Mouse (Mus musculus) B cell, adult 2 months (primary cell): ENCODE data around the gene Gm26566.
"Not testable (repeated sequence)": the region's sequence is repeated elsewhere in the genome, so short reads cannot be mapped to it uniquely, and the experiment has no call there.

Experiments used
- DNase-seq, 2 experiments: peaks; one replicate each; pipeline ENCODE4 v3.0.0; 2022

Gene Gm26566

DNA sequence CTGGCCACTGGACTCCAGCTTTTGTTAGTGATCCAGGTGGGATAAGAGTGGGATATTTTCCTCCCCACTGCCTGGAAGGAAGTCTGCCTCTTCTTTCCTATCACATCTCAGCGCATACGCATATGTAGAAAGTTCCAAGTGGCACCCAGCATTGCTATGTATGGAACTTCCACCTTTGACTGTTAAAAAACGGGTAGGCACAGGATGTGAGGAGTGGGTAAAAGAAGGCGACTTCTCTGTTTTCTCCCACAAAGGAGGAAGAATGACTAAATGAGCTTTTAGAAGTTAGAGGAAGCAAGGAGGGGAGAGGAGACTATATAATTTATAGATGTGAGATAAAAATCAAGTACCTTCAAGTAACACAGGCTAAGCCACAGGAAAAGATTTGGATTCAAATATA, 19.8 kb downstream of the Gm26566 start:
- no peak for DNase-seq

DNA sequence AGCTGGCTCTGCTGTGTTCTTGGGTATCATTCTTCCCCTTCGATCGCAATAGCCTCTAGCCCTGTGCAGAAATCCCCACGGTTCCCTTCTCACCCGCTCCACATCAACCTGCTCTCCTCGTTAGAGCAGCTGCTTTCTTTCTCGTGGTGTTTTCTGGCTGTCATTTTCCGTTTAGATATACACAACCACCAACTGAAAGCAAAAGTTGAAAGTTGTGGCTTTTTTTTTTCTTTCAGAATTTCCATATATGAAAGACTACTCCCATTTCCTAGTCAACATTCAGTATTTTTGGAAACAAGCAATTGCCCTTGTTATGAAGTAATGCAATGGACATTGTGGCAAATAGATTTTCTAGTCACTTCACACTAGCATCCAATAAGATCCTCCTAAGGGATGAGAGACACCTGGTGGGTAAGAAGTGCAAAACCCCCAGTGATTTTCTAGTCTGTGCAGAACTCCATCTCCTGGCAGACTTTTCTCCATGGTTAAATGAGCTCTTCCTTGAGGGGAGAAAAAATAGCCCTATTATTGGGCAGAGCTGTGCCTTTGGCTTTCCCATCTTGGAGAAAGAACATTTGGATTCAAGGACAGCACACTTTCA, 21.3 kb downstream of the Gm26566 start:
- DNase-seq, result no peak

- DNase-seq, result no peak
Observed at GRCm38 (mm10) chr4:88744207-88744606, 22.6 kb downstream of the Gm26566 start.

DNA sequence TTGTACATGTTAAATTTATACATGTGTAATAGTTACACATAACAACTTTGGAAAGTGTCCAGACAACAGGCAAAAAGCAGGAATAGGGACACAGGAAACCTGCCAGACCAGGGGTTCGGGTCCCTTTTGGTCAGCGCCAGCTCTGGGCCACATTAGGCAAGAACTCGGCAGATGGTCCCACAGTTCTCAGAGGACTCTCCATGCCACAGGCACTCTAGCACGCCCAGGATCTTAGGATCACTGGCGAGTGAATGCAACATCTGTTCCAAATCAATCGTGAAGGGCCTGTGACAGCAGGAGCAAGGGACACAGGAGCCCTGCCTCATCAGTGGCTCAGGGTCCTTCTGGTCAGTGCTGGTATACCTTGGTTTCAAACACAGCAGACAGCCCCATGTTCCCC, 28.3 kb downstream of the Gm26566 start:
- no peak for DNase-seq

DNA sequence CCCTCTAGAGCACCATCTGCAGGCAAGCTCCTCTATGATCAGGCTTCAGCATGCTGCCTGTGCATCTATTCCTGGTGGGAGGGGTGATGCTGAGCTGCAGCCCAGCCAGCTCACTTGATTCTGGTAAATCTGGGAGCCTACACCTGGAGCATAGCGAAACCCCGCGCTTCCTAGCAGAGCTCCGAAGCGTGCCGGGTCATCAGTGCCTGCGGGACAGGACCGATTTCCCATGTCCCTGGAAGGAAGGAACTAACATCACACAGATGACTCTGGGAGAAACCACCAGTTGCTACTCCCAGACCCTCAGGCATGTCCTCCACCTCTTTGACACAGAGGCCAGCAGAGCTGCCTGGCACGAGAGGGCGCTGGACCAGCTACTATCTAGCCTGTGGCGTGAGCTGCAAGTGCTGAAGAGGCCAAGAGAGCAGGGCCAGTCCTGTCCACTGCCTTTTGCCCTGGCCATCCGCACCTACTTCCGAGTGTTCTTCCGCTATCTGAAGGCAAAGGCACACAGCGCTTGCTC, 33.3 kb downstream of the Gm26566 start, which contains the start of gene Gm13271:
Gm13271 (plus strand) TSS at position 51 of the 523 bp plus-strand sequence.
- peak; percentile 76 to 78 for DNase-seq

DNA sequence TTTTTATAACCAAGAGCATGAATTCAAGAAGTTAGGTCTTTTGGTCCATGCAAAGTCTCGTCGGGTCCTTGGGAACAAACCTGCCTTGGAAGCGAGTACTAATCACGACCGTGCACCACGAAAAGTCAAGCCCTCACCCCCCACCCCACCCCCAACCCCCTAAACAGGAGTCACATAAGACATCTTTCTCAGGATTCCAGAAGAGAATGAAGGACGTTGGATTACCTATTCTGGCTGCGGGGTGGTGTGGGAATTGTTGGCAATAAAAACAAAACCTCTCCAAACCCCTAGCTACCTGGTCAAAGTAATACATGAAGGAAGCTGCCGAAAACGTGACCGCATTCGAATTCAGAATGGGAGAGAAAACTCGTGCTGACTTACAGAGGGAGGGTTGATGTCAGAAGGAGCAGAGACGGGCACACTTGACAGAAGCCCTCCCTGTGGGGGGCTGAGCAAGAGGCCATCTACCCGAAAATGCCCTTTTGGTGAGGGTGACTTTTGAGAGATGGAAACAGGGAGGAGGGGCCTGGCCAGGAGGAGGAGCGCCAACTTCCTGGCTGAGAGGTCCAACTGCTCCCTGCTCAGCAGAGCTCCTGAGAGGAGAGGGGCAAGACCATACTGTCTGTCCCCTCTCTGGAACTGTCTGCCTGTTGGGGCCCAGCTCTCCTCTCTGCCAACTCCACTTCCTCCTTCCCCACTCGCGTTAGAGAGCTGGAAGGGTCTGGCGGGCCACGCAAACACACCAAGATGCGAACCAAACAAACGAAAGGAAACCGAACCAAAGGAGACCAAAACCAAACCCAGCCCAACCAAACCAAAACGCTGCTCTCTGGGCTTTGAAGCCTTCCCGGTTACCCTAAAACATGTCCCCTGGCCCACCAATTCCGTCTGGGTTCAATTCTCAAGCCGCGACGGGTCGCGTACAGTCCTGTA, 35.2 kb downstream of the Gm26566 start:
- not testable (repeated sequence) for DNase-seq

DNA sequence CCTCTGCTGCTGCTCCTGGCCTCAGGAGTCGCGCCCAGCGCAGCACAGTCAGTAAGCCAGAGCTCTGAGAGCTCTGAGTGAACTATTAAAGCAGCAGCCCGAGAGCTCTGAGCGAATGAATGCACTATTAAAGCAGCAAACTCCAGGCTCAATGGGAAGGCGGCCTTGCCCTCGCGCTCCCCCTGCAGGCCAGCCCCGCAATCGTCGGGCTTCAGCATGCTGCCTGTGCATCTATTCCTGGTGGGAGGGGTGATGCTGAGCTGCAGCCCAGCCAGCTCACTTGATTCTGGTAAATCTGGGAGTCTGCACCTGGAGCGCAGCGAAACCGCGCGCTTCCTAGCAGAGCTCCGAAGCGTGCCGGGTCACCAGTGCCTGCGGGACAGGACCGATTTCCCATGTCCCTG, 36.0 kb downstream of the Gm26566 start:
- peak; percentile 91 to 93 for DNase-seq

DNA sequence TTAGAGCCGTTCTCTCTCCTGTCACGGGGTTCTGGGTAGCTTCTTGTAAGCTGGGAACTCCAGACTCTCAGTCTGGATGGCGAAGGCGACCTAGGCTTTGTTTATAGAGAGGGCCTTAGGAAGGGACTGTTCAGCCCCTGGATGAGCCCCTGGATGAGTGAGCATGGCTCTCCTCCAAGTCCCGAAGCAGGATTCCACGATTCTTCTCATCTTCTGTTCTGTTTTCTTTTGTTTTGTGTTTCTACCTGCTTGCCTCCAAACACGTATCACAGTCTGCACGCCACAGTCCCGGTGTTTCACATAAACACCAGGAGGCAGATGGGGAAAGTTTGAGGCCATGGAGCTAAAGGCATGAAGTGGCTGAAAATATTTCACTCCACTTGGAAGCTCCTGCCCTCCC, 37.1 kb downstream of the Gm26566 start:
- DNase-seq, result peak; percentile 22 to 27

DNA sequence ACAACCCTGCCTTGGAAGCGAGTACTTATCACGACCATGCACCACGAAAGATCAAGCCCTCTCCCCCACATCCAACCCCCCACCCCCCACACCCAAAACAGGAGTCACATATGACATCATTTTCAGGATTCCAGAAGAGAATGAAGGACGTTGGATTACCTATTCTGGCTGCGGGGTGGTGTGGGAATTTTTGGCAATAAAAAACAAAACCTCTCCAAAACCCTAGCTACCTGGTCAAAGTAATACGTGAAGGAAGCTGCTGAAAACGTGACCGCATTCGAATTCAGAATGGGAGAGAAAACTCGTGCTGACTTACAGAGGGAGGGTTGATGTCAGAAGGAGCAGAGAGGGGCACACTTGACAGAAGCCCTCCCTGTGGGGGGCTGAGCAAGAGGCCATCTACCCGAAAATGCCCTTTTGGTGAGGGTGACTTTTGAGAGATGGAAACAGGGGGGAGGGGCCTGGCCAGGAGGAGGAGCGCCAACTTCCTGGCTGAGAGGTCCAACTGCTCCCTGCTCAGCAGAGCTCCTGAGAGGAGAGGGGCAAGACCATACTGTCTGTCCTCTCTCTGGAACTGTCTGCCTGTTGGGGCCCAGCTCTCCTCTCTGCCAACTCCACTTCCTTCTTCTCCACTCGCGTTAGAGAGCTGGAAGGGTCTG, 38.1 kb downstream of the Gm26566 start, which contains the start of gene Gm13283:
Gm13283 (plus strand) TSS at position 510 of the 659 bp plus-strand sequence.
- peak; percentile 48 to 52 for DNase-seq

GRCm38 (mm10) chr4:88760431-88760830, 38.8 kb downstream of the Gm26566 start:
- DNase-seq, result peak; percentile 53 to 54

GRCm38 (mm10) chr4:88761776-88762175, 40.2 kb downstream of the Gm26566 start:
- peak; percentile 79 for DNase-seq

DNA sequence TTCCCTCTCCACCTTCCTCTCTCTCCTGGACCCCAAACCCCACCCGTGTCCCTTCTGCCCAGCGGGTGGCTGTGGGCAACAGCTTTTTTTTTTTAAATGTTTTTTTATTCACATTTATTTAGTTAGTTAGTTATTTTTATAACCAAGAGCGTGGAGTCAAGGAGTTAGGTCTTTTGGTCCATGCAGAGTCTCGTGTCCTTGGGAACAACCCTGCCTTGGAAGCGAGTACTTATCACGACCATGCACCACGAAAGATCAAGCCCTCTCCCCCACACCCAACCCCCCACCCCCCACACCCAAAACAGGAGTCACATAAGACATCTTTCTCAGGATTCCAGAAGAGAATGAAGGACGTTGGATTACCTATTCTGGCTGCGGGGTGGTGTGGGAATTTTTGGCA, 40.7 kb downstream of the Gm26566 start:
- peak in 1 of 2 experiments; percentile 17 for DNase-seq

GRCm38 (mm10) chr4:88763384-88764018, 41.9 kb downstream of the Gm26566 start:
- DNase-seq, result peak; percentile 27 to 37
